Mouse (Mus musculus): Measurements from ENCODE around the gene Satl1. TPM values are rescaled to one million over a fixed set of nuclear protein-coding genes. Genes with fewer than 3 reads are reported as not detected.

The Satl1 gene
- not detected for total RNA-seq (2023)

GRCm38 (mm10) chrX:112406679-112407078, at the start of gene Satl1:
Satl1 (minus strand) TSS chrX:112406779.

Other genes with a start within 250 kb of the Satl1 start
- gene 4933403O08Rik, start 167.7 kb downstream of the Satl1 start, total RNA-seq (2023): not detected
- gene Apool, start 95.4 kb downstream of the Satl1 start, total RNA-seq (2023): 1 to 10 TPM; 7.3 to 8.0 TPM
- not detected for gene 2010106E10Rik, start 88.5 kb upstream of the Satl1 start, total RNA-seq (2023)
- gene Zfp711, start 193.7 kb upstream of the Satl1 start, total RNA-seq (2023): not detected

Data from neutrophil, adult 59 days (primary cell).